Mouse (Mus musculus): ENCODE measurements around the gene Wipf1.

GRCm38 (mm10) chr2:73403385-73404013 is 126.0 kb downstream of the Wipf1 start:
- TF ChIP-seq POLR2A (IDR thresholded peaks at IDR 0.05; ENCODE audit: borderline replicate concordance, control insufficient read depth, low read depth, low read length) (no peak), CTCF (IDR thresholded peaks at IDR 0.05; ENCODE audit: control insufficient read depth, insufficient read depth, low read length) (no peak)
